11 mouse cellular contexts compared by ENCODE assay signal in genomic region chr19:53081339-53081738, GRCm38 (mm10). TPM values are rescaled to one million over a fixed set of nuclear protein-coding genes. Genes with fewer than 3 reads are reported as not detected.
A peak's percentile ranks its signal among the peaks of the same experiment; 100 is the strongest.
DNase-seq lines count a peak whose midpoint lies in the region; ATAC-seq lines count a peak whose summit lies in the region.
"Had no signal": no experiment of that assay in that cellular context is flagged by ENCODE, and none has a peak within 500 bp of the region (broad histone marks: within the 10 kb centered on the region; RNA-seq: fewer than 3 reads in every experiment).

No protein-coding gene starts in this region.

- ATAC-seq in embryonic facial prominence, embryonic 13.5 days (ENCODE audit: insufficient number of reproducible peaks, insufficient read depth, low FRiP score, low TSS enrichment, low read depth) = no peak
- peak; percentile 15; the same call in 1 of the 2 replicates for ATAC-seq in limb, embryonic 13.5 days (ENCODE audit: low FRiP score, low read depth)

- peaks cover 33% of the 10 kb centered on the region for H3K4me1 ChIP-seq in heart, embryonic 10.5 days
- peaks cover 66% of the 10 kb centered on the region for H3K4me1 ChIP-seq in embryonic facial prominence, embryonic 10.5 days
- peaks cover 48% of the 10 kb centered on the region for H3K4me1 ChIP-seq in embryonic facial prominence, embryonic 13.5 days
- peaks cover 70% of the 10 kb centered on the region for H3K4me1 ChIP-seq in limb, embryonic 13.5 days

- no peak for DNase-seq in heart, embryonic 10.5 days (ENCODE audit: low spot score)
- no peak for DNase-seq in heart, adult 18-20 months
- DNase-seq in embryonic facial prominence, embryonic 10.5 days (ENCODE audit: low spot score) = no peak
- DNase-seq in thymus, adult 18-20 months = no peak
- DNase-seq in spleen, postnatal 4 days (ENCODE audit: low spot score in 2 of 2) = no peak
- DNase-seq in right cerebral cortex, postnatal 10 days (ENCODE audit: low spot score in 2 of 2) = no peak
- DNase-seq: liver, embryonic 13.5 days; lung, postnatal 10 days had no signal

- H3K4me2 ChIP-seq in embryonic facial prominence, embryonic 13.5 days = no peak overlapping the region; the same call in 1 of the 2 replicates
- H3K4me2 ChIP-seq in limb, embryonic 13.5 days (replicated peaks) = peak overlapping the region; percentile 26
- H3K4me2 ChIP-seq: heart, embryonic 15.5 days; liver, embryonic 13.5 days had no signal

- H3K27ac ChIP-seq in heart, embryonic 10.5 days = peak overlapping the region; percentile 47; the same call in 1 of the 2 replicates
- H3K27ac ChIP-seq in embryonic facial prominence, embryonic 10.5 days (replicated peaks) = peak overlapping the region; percentile 74
- peak overlapping the region; percentile 44 for H3K27ac ChIP-seq in embryonic facial prominence, embryonic 13.5 days
- H3K27ac ChIP-seq in limb, embryonic 13.5 days = peak overlapping the region; percentile 83
- H3K27ac ChIP-seq: heart, embryonic 15.5 days; liver, embryonic 13.5 days had no signal

- peaks cover 5% of the 10 kb centered on the region; the same call in 1 of the 2 replicates for H3K36me3 ChIP-seq in heart, embryonic 10.5 days
- H3K36me3 ChIP-seq in embryonic facial prominence, embryonic 10.5 days (replicated peaks) = no peaks in the 10 kb centered on the region
- no peaks in the 10 kb centered on the region for H3K36me3 ChIP-seq in embryonic facial prominence, embryonic 13.5 days
- H3K36me3 ChIP-seq in limb, embryonic 13.5 days = no peaks in the 10 kb centered on the region
- H3K36me3 ChIP-seq: heart, embryonic 15.5 days; liver, embryonic 13.5 days had no signal

- H3K4me3 ChIP-seq in heart, embryonic 10.5 days = no peak overlapping the region
- H3K4me3 ChIP-seq in embryonic facial prominence, embryonic 10.5 days = no peak overlapping the region
- H3K4me3 ChIP-seq in embryonic facial prominence, embryonic 13.5 days = no peak overlapping the region
- no peak overlapping the region for H3K4me3 ChIP-seq in limb, embryonic 13.5 days
- H3K4me3 ChIP-seq: heart, embryonic 15.5 days; liver, embryonic 13.5 days had no signal

- H3K9ac ChIP-seq in embryonic facial prominence, embryonic 13.5 days = no peak overlapping the region
- no peak overlapping the region; the same call in 1 of the 2 replicates for H3K9ac ChIP-seq in limb, embryonic 13.5 days
- H3K9ac ChIP-seq: heart, embryonic 15.5 days; liver, embryonic 13.5 days had no signal

- 72% methylated on average over 3 of the region's 3 CpGs for WGBS in heart, embryonic 10.5 days
- 80% methylated on average over 3 of the region's 3 CpGs for WGBS in embryonic facial prominence, embryonic 10.5 days
- WGBS in embryonic facial prominence, embryonic 13.5 days = 69% methylated on average over 3 of the region's 3 CpGs
- WGBS in limb, embryonic 13.5 days = 31% methylated on average over 3 of the region's 3 CpGs

- H3K27me3 ChIP-seq in heart, embryonic 10.5 days (ENCODE audit: insufficient read depth, poor library complexity, severe bottlenecking) = no peaks in the 10 kb centered on the region
- H3K27me3 ChIP-seq in embryonic facial prominence, embryonic 10.5 days (replicated peaks; ENCODE audit: low read depth, poor library complexity, severe bottlenecking) = no peaks in the 10 kb centered on the region
- H3K27me3 ChIP-seq in embryonic facial prominence, embryonic 13.5 days = no peaks in the 10 kb centered on the region
- no peaks in the 10 kb centered on the region for H3K27me3 ChIP-seq in limb, embryonic 13.5 days
- H3K27me3 ChIP-seq: heart, embryonic 15.5 days had no signal

- H3K9me3 ChIP-seq in heart, embryonic 10.5 days = 0 out of 2 replicates have a peak, but pooled peaks cover 4% of the 10 kb centered on the region
- peaks cover 5% of the 10 kb centered on the region; the same call in 1 of the 2 replicates for H3K9me3 ChIP-seq in embryonic facial prominence, embryonic 10.5 days
- H3K9me3 ChIP-seq in embryonic facial prominence, embryonic 13.5 days = no peaks in the 10 kb centered on the region
- H3K9me3 ChIP-seq in limb, embryonic 13.5 days = no peaks in the 10 kb centered on the region
- H3K9me3 ChIP-seq: heart, embryonic 15.5 days; liver, embryonic 13.5 days had no signal

RNA-seq across cellular contexts. Expression of gene Xpnpep1, which starts 41.3 kb away (rescaled TPM):
- polyA plus RNA-seq in heart, embryonic 10.5 days (2016; fragmentation: Nextera tagmentation; extraction: Ambion mirVana) = 193 and 211 TPM in 2 replicates
- total RNA-seq in heart, adult 18-20 months (2021) = 10 to 100 TPM; 65.2 to 73.3 TPM
- 158 and 159 TPM in 2 replicates for polyA plus RNA-seq in embryonic facial prominence, embryonic 10.5 days (2016; fragmentation: Nextera tagmentation; extraction: Ambion mirVana)
- 134 and 146 TPM in 2 replicates for polyA plus RNA-seq in embryonic facial prominence, embryonic 13.5 days (2015; fragmentation: Nextera tagmentation; extraction: Ambion mirVana)
- 153 and 163 TPM in 2 replicates for polyA plus RNA-seq in limb, embryonic 13.5 days (2015; fragmentation: Nextera tagmentation; extraction: Ambion mirVana)

RNA-seq across cellular contexts. Expression of gene Add3, which starts 58.9 kb away (rescaled TPM):
- polyA plus RNA-seq in heart, embryonic 10.5 days (2016; fragmentation: Nextera tagmentation; extraction: Ambion mirVana) = 128 and 173 TPM in 2 replicates
- total RNA-seq in heart, adult 18-20 months (2021) = 10 to 100 TPM; 44.3 to 52.5 TPM
- polyA plus RNA-seq in embryonic facial prominence, embryonic 10.5 days (2016; fragmentation: Nextera tagmentation; extraction: Ambion mirVana) = 61.7 and 67.2 TPM in 2 replicates
- polyA plus RNA-seq in embryonic facial prominence, embryonic 13.5 days (2015; fragmentation: Nextera tagmentation; extraction: Ambion mirVana) = 73.8 and 78.4 TPM in 2 replicates
- 93.1 and 97.6 TPM in 2 replicates for polyA plus RNA-seq in limb, embryonic 13.5 days (2015; fragmentation: Nextera tagmentation; extraction: Ambion mirVana)
